Mouse (Mus musculus): Measurements from ENCODE around the gene Adtrp. TPM values are rescaled to one million over a fixed set of nuclear protein-coding genes. Genes with fewer than 3 reads are reported as not detected.

Gene Adtrp
- polyA plus RNA-seq (2015; fragmentation: Nextera tagmentation; extraction: Ambion mirVana): 0.33 TPM in 1 of 2 replicates, not detected in the other

DNA sequence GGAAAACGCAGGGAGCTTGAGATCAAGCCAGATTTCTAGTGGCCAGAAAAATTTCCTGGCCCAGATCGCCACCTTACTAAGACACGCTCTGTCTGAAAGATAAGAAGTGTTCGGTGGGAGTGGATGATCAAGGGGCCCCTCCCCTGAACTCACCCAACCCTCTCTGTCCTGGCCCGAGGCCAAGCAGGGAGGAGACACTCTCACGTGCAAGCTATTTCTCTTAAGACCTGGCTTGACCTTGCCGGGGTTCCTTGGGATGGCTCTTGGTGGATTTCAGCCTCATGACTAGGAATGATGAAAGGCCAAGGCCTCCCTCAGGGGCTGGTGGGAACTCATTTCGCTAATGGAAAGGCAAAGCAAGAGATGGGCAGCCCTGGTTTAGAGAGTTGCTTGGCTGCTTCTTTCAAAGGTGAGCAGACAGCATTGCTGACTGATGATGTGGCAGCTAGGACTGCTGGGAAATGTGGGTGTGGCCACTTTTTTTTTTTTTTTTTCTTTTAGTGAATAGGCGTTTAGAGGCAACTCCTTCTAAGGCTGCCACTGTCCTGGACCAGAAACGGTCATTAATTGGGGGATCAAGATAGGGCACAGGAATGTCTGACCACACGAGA is at the start of gene Adtrp:
TSS of gene Adtrp (minus strand) at position 169 of the 611 bp plus-strand sequence.
- H3K9ac ChIP-seq: no peak within 1 kb of the TSS
- H3K36me3 ChIP-seq: no peaks in the 10 kb centered on the region
- no peaks in the 10 kb centered on the region for H3K4me1 ChIP-seq
- 0 out of 2 replicates have a peak, but pooled peaks cover 3% of the 10 kb centered on the region for H3K27me3 ChIP-seq (replicated peaks)
- 52% methylated on average over 11 of the region's 11 CpGs for WGBS
- no peaks in the 10 kb centered on the region for H3K9me3 ChIP-seq
- no peak within 1 kb of the TSS for H3K4me2 ChIP-seq
- no peak within 1 kb of the TSS for H3K27ac ChIP-seq (replicated peaks)
- no peak within 1 kb of the TSS for H3K4me3 ChIP-seq
- ATAC-seq (ENCODE audit: extremely low read depth, insufficient number of reproducible peaks, low FRiP score, low TSS enrichment): no peak

DNA sequence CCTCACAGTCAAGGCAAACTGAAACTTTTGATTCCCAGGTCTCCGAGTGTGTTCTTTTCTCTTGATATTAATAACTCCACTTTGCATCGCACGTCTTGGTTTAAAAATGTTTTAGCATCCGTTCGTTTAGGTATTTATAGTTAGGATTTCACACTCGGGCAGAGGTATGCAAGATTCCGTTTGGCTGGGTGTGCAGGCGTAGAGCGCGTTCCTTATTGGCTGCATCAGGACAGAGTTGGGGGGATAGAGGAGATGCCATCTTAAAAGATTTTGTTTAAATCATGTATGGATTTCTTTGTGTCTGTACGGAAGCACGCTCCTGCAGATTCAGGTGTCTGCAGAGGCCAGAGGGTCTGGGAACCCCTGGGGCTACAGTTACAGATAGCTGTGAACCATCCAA is 44.5 kb upstream of the Adtrp start:
- WGBS: 88% methylated on average over 12 of the region's 12 CpGs

DNA sequence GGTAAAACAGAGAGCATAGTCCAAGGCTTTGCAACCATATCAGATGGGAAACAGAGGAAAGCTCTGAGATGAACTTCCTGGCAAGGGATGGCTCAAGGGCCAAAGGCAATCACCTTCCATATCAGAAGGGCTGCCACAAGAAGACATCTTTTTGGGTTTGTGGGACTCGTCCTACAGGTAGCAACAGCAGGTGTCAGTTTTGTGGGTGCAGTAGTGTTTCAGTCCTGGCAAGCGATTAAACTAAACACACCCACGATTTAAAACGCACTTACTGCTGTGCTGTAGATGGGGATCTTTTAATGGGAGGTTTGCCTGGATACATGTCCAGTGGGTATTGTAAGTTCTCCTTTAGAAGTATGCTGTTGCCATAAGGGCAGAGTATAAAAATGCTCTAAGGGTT is 43.1 kb upstream of the Adtrp start:
- 80% methylated on average over 4 of the region's 4 CpGs for WGBS
- no peaks in the 10 kb centered on the region for H3K4me1 ChIP-seq
- no peak overlapping the region for H3K4me3 ChIP-seq
- H3K27ac ChIP-seq (replicated peaks): no peak overlapping the region
- H3K27me3 ChIP-seq (replicated peaks): no peaks in the 10 kb centered on the region
- H3K36me3 ChIP-seq: no peaks in the 10 kb centered on the region
- no peaks in the 10 kb centered on the region for H3K9me3 ChIP-seq
- ATAC-seq (ENCODE audit: extremely low read depth, insufficient number of reproducible peaks, low FRiP score, low TSS enrichment): no peak
- no peak overlapping the region for H3K9ac ChIP-seq
- H3K4me2 ChIP-seq: no peak overlapping the region

More for the DNA sequence above, 44.5 kb upstream of the Adtrp start:
- H3K27ac ChIP-seq (replicated peaks): no peak overlapping the region
- H3K4me3 ChIP-seq: no peak overlapping the region
- no peak overlapping the region for H3K4me2 ChIP-seq
- H3K36me3 ChIP-seq: no peaks in the 10 kb centered on the region
- H3K4me1 ChIP-seq: no peaks in the 10 kb centered on the region
- H3K27me3 ChIP-seq (replicated peaks): no peaks in the 10 kb centered on the region
- H3K9ac ChIP-seq: no peak overlapping the region
- no peak for ATAC-seq (ENCODE audit: extremely low read depth, insufficient number of reproducible peaks, low FRiP score, low TSS enrichment)
- no peaks in the 10 kb centered on the region for H3K9me3 ChIP-seq

DNA sequence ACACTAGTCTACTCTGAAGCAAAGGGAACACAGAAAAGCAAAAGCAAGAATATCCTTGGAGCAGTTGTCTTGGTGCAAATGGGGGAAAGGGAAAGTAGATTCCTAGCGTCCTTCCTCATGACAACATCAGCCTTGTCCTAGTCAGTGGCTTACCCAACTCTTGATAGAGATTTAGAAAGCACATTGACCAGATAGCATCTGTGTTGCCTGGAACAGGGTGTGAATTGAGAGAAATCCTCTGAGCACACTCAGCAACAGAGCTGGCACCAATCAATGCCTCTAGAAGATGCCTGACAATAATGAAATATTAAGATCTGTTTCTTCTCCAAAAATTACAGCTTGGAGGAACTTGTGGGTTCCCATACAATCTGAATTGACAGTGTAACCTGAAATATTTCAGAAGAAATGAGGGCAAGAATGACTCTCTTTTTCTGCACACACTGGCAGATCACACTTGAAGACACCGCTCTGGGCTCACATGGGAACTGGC is 42.7 kb upstream of the Adtrp start:
- ATAC-seq (ENCODE audit: extremely low read depth, insufficient number of reproducible peaks, low FRiP score, low TSS enrichment): no peak
- Histone ChIP-seq H3K4me1 (no peaks in the 10 kb centered on the region), H3K9me3 (no peaks in the 10 kb centered on the region), H3K27ac (replicated peaks) (no peak overlapping the region), H3K9ac (no peak overlapping the region), H3K4me3 (no peak overlapping the region), H3K4me2 (no peak overlapping the region), H3K36me3 (no peaks in the 10 kb centered on the region), H3K27me3 (replicated peaks) (no peaks in the 10 kb centered on the region)
- WGBS: 72% methylated on average over 2 of the region's 2 CpGs

DNA sequence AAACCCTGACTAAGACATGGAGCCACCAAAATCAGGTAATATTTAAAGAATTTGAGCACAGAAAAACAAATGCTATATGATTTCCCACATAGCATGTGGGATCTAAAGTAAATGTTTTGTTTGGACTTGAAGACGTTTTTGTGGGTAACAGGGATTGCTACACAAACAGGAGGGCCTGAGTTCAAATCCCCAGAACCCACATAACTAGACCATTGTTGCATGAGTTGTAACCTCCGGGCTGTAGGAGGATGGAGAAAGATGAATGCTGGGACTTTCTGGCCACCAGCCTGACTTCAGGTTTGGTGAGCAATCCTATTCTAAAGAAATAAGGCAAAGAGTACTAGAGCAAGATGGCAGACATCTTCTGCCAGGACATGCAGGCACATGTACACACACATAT is 41.2 kb upstream of the Adtrp start:
- Histone ChIP-seq H3K9ac (no peak overlapping the region), H3K27ac (replicated peaks) (no peak overlapping the region), H3K27me3 (replicated peaks) (no peaks in the 10 kb centered on the region), H3K9me3 (no peaks in the 10 kb centered on the region), H3K36me3 (no peaks in the 10 kb centered on the region), H3K4me2 (no peak overlapping the region), H3K4me3 (no peak overlapping the region), H3K4me1 (no peaks in the 10 kb centered on the region)
- no peak for ATAC-seq (ENCODE audit: extremely low read depth, insufficient number of reproducible peaks, low FRiP score, low TSS enrichment)
- 69% methylated on average over 2 of the region's 2 CpGs for WGBS

DNA sequence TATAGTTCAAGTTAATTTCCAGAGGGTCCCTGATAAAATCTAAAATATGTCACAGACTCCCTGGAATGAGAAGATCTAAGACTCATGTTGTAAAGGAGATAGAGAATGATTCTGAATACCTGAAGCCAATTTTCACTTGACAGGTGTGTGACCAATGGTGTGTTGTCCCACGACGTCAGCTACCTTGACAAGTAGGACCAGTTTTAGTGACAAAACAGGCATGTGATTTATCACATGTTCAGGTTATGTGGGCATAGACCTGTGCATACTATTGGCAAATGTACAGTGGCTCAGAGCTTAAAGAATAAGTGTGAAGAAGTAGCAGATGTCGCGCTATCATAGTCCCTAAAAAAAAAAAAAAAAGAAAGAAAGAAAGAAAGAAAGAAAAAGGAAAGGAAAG is 38.6 kb upstream of the Adtrp start:
- H3K4me3 ChIP-seq: no peak overlapping the region
- H3K9me3 ChIP-seq: no peaks in the 10 kb centered on the region
- 79% methylated on average over 4 of the region's 4 CpGs for WGBS
- no peak overlapping the region for H3K9ac ChIP-seq
- H3K36me3 ChIP-seq: no peaks in the 10 kb centered on the region
- no peak overlapping the region for H3K4me2 ChIP-seq
- peaks cover 14% of the 10 kb centered on the region for H3K4me1 ChIP-seq
- no peaks in the 10 kb centered on the region for H3K27me3 ChIP-seq (replicated peaks)
- no peak overlapping the region for H3K27ac ChIP-seq (replicated peaks)
- no peak for ATAC-seq (ENCODE audit: extremely low read depth, insufficient number of reproducible peaks, low FRiP score, low TSS enrichment)

DNA sequence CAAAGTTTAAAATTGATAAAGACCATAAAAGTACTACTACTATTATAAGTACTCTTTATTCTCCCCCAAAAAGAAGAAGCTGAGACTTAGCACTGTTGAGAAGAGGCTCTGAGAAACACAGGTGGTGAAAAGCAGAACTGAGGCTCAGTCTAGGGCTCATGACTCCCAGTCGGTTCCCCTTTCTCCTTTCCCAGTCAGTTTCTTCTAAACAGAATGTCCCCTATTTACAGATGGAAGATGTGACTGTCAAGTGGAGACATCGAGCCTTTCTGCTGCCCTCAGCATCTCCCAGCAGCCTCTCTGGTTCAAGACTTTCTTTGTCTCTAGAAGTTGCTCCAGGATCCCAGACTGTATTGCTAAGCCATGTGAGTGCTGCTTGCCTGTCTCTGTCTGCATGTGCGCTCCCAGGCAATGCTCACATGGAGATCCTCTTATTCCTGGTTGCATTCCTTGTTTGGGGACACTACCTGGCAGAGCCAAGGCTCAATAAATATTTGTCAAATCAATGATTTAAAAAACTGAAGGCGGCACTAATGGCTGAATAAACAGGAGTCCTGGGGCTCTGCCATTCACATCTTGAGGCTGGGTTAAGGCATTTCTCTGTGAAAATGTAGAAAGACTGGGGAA is 36.3 kb upstream of the Adtrp start:
- 69% methylated on average over 4 of the region's 4 CpGs for WGBS
- Histone ChIP-seq H3K27me3 (replicated peaks) (no peaks in the 10 kb centered on the region), H3K4me2 (no peak overlapping the region), H3K4me3 (no peak overlapping the region), H3K36me3 (no peaks in the 10 kb centered on the region), H3K9ac (no peak overlapping the region), H3K4me1 (peaks cover 21% of the 10 kb centered on the region), H3K9me3 (no peaks in the 10 kb centered on the region), H3K27ac (replicated peaks) (no peak overlapping the region)
- ATAC-seq (ENCODE audit: extremely low read depth, insufficient number of reproducible peaks, low FRiP score, low TSS enrichment): no peak

DNA sequence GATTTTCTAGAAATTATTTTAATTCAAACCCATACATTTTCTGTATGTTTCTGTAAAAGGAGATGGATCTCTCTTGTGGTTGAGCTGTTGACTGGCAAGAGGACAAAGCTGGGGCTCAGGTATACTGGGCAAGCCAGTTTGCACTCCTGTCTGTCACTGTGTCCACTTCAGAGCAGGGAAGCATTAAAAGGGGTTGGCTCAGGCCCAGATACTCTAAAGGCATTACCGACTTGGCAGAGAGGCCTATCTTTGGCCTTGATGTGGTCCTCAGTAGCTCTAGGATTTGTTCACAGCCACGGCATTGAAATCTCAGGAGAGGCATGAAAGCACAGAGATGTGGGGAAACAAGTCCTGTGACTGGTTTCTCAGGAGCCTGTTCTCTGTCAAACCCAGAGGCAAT is 33.7 kb upstream of the Adtrp start:
- peak overlapping the region; percentile 58 for H3K27ac ChIP-seq (replicated peaks)
- WGBS: 28% methylated on average over 2 of the region's 2 CpGs
- no peak overlapping the region for H3K4me3 ChIP-seq

DNA sequence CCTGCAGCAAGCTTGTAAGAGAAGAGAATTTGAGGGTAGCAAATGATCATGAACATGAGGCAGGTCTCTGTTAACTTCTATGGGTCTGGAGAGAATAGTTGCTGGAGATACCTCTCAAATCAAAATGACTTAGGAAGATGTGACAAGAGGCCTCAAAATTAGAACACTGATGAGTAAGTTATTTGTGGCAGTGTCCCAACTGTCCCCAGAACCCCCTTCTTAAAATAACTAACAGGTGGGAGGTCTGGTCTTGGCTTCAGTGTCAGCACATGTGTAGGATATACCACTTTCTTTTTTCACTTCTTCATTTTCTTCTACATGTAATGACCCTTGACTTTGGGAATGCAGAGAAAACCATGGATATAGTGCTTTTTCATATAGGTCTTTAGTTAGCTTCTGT is 33.0 kb upstream of the Adtrp start:
- no peaks in the 10 kb centered on the region for H3K27me3 ChIP-seq (replicated peaks)
- H3K36me3 ChIP-seq: no peaks in the 10 kb centered on the region
- no peak overlapping the region for H3K4me3 ChIP-seq
- H3K4me2 ChIP-seq: no peak overlapping the region
- H3K9me3 ChIP-seq: no peaks in the 10 kb centered on the region
- no peak for ATAC-seq (ENCODE audit: extremely low read depth, insufficient number of reproducible peaks, low FRiP score, low TSS enrichment)
- H3K9ac ChIP-seq: no peak overlapping the region
- peaks cover 21% of the 10 kb centered on the region for H3K4me1 ChIP-seq
- H3K27ac ChIP-seq (replicated peaks): no peak overlapping the region

More for the DNA sequence above, 33.7 kb upstream of the Adtrp start:
- H3K36me3 ChIP-seq: no peaks in the 10 kb centered on the region
- ATAC-seq (ENCODE audit: extremely low read depth, insufficient number of reproducible peaks, low FRiP score, low TSS enrichment): no peak
- H3K9me3 ChIP-seq: no peaks in the 10 kb centered on the region
- H3K27me3 ChIP-seq (replicated peaks): no peaks in the 10 kb centered on the region
- H3K4me2 ChIP-seq: no peak overlapping the region
- no peak overlapping the region for H3K9ac ChIP-seq
- H3K4me1 ChIP-seq: peaks cover 21% of the 10 kb centered on the region

DNA sequence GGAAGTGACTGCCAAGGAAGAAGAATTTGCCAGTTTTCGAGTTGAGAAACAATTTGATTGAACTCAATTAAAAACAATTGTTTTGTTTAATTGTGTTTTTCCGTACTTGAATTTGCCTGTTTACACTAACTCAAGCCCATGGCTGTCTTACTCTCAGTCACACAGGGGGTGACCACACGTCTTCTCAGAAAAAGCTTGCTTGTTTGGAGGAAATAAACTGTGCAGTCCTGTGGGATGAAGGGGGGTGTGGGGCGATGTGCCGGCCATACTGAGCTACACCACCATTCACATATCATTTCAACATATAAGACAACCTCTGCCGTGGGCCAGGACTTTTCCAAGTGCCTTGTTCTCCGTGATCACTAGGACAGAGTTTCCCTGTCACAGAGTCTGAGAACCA is 25.2 kb upstream of the Adtrp start:
- Histone ChIP-seq H3K4me3 (no peak overlapping the region), H3K9me3 (no peaks in the 10 kb centered on the region), H3K27me3 (replicated peaks) (no peaks in the 10 kb centered on the region), H3K4me2 (no peak overlapping the region), H3K9ac (no peak overlapping the region), H3K36me3 (no peaks in the 10 kb centered on the region), H3K27ac (replicated peaks) (no peak overlapping the region), H3K4me1 (peaks cover 13% of the 10 kb centered on the region)
- no peak for ATAC-seq (ENCODE audit: extremely low read depth, insufficient number of reproducible peaks, low FRiP score, low TSS enrichment)
- WGBS: 74% methylated on average over 7 of the region's 7 CpGs

DNA sequence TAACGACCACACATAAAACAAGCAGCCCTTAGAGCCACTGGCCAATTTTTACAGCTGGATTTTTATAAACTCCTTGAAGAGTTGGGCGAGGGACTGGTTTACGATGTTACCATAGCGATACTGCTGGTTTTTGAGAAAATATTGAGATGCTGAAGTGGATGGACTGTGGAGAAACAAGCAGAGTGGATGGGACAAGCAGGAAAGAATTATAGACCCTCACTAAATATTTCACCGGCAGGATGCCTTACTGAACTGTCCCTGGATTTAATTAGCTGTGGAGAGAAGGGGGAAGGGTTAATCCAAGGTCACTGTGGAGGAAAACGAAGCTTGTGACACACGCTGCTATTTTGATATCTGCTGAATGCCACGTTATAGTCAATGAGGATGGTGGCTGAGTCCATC is 24.7 kb upstream of the Adtrp start:
- H3K36me3 ChIP-seq: no peaks in the 10 kb centered on the region
- no peak overlapping the region for H3K4me3 ChIP-seq
- no peak overlapping the region for H3K27ac ChIP-seq (replicated peaks)
- H3K4me1 ChIP-seq: peaks cover 17% of the 10 kb centered on the region
- no peak overlapping the region for H3K4me2 ChIP-seq
- no peaks in the 10 kb centered on the region for H3K9me3 ChIP-seq
- WGBS: 43% methylated on average over 8 of the region's 8 CpGs
- no peaks in the 10 kb centered on the region for H3K27me3 ChIP-seq (replicated peaks)
- no peak for ATAC-seq (ENCODE audit: extremely low read depth, insufficient number of reproducible peaks, low FRiP score, low TSS enrichment)
- H3K9ac ChIP-seq: peak overlapping the region; percentile 8; the same call in 1 of the 2 replicates

DNA sequence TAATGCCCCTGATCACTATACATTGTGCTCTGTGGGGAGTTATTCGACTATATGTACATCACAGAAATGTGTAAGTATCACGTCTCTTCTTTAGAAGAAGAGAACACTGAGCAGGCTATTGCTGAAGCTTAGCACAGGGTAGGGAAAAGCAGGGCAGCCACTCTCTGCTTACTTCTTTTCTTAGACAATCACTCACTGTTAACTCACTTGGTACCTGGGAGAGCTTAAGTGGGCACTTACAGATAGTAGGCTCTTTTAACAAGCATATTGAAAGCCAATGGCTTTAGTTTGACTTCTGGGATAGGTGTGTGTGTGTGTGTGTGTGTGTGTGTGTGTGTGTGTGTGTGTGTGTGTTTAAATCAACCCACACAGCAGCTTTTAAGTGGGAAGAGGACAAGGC is 20.0 kb upstream of the Adtrp start:
- Histone ChIP-seq H3K9ac (no peak overlapping the region), H3K4me2 (no peak overlapping the region), H3K9me3 (no peaks in the 10 kb centered on the region), H3K4me1 (peaks cover 34% of the 10 kb centered on the region), H3K27ac (replicated peaks) (no peak overlapping the region), H3K36me3 (no peaks in the 10 kb centered on the region), H3K27me3 (replicated peaks) (no peaks in the 10 kb centered on the region), H3K4me3 (no peak overlapping the region)
- ATAC-seq (ENCODE audit: extremely low read depth, insufficient number of reproducible peaks, low FRiP score, low TSS enrichment): no peak
- 57% methylated on average over 2 of the region's 2 CpGs for WGBS

Measured in heart, embryonic 13.5 days (tissue).